Mouse (Mus musculus): ENCODE measurements at regions not wholly inside any gene's neighbourhood (a gene's known extent, or its start where the extent isn't known, plus 50 kb on each side); places are given as distances from the start of the nearest gene placed in this dataset.

DNA sequence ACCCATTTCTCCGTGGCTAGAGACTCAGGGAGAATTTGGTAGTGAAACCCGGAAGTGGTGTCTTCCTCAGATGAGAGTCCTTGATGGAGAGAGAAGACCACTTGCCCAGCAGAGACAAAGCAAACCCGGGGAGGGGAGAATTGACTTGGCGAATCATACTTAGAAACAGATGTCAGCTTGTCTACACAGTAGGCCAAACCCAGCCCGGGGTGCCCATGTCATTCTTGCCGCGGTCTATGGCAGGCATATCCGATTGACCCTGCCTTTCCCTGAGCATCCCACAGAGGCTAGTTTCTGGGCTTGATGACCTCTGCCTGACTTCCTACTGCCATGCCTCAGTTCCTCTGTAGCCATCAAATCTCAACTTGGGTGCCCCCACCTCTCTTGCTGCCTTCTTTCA is 226.4 kb upstream of the Tprg start:
- DNase-seq (ENCODE audit: low spot score): no peak
- Histone ChIP-seq H3K36me3 (no peaks in the 10 kb centered on the region), H3K9me3 (no peaks in the 10 kb centered on the region), H3K4me3 (no peak overlapping the region), H3K27ac (peak overlapping the region; percentile 95), H3K4me1 (replicated peaks) (peaks cover 24% of the 10 kb centered on the region), H3K27me3 (ENCODE audit: insufficient read depth, poor library complexity, severe bottlenecking) (peaks cover 55% of the 10 kb centered on the region)
- 77% methylated on average over 8 of the region's 8 CpGs for WGBS

- H3K27me3 ChIP-seq (ENCODE audit: insufficient read depth, poor library complexity, severe bottlenecking): peaks cover 47% of the 10 kb centered on the region
- no peaks in the 10 kb centered on the region for H3K36me3 ChIP-seq
- no peak overlapping the region for H3K4me3 ChIP-seq
- 78% methylated on average over 4 of the region's 4 CpGs for WGBS
- no peak overlapping the region for H3K27ac ChIP-seq
- DNase-seq (ENCODE audit: low spot score): no peak
- no peaks in the 10 kb centered on the region for H3K9me3 ChIP-seq
- peaks cover 24% of the 10 kb centered on the region for H3K4me1 ChIP-seq (replicated peaks)
Observed at GRCm38 (mm10) chr16:25061631-25062030, 225.0 kb upstream of the Tprg start.

DNA sequence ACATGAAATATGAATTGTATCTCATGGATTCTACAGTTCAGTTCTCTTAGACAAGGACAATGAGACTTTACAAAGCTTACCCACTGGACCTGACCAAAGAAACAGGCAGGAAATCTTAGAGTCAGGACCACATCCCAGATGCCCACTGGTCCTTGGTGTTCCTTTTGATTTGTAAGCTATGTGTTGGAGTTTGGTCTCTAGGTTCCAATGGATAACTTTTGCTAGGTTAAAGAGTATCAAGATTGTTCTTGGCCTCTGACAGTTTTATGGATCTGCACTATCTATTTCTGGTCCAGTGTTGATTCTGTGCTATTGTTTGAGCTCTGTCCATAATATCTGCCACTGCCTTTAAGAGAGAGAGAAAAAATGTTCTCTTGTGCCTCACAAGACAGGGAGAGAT is 222.6 kb upstream of the Tprg start:
- Histone ChIP-seq H3K9me3 (no peaks in the 10 kb centered on the region), H3K4me3 (no peak overlapping the region), H3K36me3 (no peaks in the 10 kb centered on the region), H3K27ac (no peak overlapping the region), H3K4me1 (replicated peaks) (peaks cover 13% of the 10 kb centered on the region), H3K27me3 (ENCODE audit: insufficient read depth, poor library complexity, severe bottlenecking) (peaks cover 32% of the 10 kb centered on the region)
- no peak for DNase-seq (ENCODE audit: low spot score)

GRCm38 (mm10) chr16:25064538-25064937 is 222.1 kb upstream of the Tprg start:
- peaks cover 9% of the 10 kb centered on the region for H3K4me1 ChIP-seq (replicated peaks)
- H3K9me3 ChIP-seq: no peaks in the 10 kb centered on the region
- no peak overlapping the region for H3K4me3 ChIP-seq
- H3K27me3 ChIP-seq (ENCODE audit: insufficient read depth, poor library complexity, severe bottlenecking): peaks cover 32% of the 10 kb centered on the region
- WGBS: 15% methylated on average over 4 of the region's 4 CpGs
- DNase-seq (ENCODE audit: low spot score): peak; percentile 86
- H3K27ac ChIP-seq: no peak overlapping the region
- H3K36me3 ChIP-seq: no peaks in the 10 kb centered on the region

GRCm38 (mm10) chr16:25066822-25067221 is 219.8 kb upstream of the Tprg start:
- H3K36me3 ChIP-seq: no peaks in the 10 kb centered on the region
- H3K27me3 ChIP-seq (ENCODE audit: insufficient read depth, poor library complexity, severe bottlenecking): peaks cover 16% of the 10 kb centered on the region
- H3K4me3 ChIP-seq: no peak overlapping the region
- H3K4me1 ChIP-seq (replicated peaks): no peaks in the 10 kb centered on the region
- no peak overlapping the region for H3K27ac ChIP-seq
- H3K9me3 ChIP-seq: no peaks in the 10 kb centered on the region
- no peak for DNase-seq (ENCODE audit: low spot score)
- 68% methylated on average over 7 of the region's 7 CpGs for WGBS

- WGBS: 52% methylated on average over 8 of the region's 8 CpGs
- peak; percentile 21 for DNase-seq (ENCODE audit: low spot score)
- Histone ChIP-seq H3K27me3 (ENCODE audit: insufficient read depth, poor library complexity, severe bottlenecking) (peaks cover 9% of the 10 kb centered on the region), H3K27ac (no peak overlapping the region), H3K36me3 (no peaks in the 10 kb centered on the region), H3K4me1 (replicated peaks) (no peaks in the 10 kb centered on the region), H3K9me3 (no peaks in the 10 kb centered on the region), H3K4me3 (no peak overlapping the region)
Observed at GRCm38 (mm10) chr16:25067276-25068249, 219.1 kb upstream of the Tprg start.

DNA sequence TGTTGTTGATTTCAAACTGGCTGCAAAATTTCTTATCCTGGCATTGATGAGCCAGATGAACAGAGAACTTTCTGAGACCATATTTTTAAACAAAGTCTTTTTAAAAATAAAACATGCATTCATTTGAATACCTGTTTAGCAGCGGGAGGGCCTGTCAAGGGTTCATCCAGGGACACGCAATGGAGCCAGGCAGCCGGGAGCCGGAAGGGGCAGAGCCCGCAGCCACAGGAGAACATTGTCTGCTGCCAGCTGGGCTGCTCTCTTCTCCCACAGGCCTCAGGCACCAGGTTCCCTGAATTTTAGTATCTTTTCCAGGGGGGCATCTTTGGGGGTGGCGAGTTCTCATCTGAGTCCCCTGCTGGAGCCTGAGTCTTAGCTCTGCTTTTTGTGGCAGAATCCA is 205.8 kb upstream of the Tprg start:
- DNase-seq (ENCODE audit: low spot score): no peak
- no peaks in the 10 kb centered on the region for H3K36me3 ChIP-seq
- no peak overlapping the region for H3K4me3 ChIP-seq
- H3K27ac ChIP-seq: no peak overlapping the region
- H3K9me3 ChIP-seq: no peaks in the 10 kb centered on the region
- 91% methylated on average over 6 of the region's 6 CpGs for WGBS
- no peaks in the 10 kb centered on the region for H3K27me3 ChIP-seq (ENCODE audit: insufficient read depth, poor library complexity, severe bottlenecking)
- H3K4me1 ChIP-seq (replicated peaks): no peaks in the 10 kb centered on the region

DNA sequence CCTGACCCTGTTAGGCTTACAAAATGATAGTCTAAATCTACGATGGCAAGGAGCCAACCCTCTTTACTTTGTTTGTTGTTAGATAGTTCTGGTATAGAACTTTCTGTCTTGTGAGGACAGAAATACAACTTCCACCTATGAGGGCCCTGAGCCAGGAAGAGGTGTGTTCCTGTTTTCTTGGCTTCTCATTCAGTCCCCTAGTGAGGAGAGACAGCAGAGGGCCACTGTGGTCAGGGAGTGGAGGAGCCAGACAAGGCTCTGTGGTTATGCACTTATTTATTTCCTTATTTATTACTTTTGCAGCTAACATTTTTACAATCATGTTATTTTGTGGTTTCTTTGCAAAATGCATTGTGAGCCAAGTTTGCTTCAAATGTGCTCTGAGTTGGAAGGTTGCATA is 202.9 kb upstream of the Tprg start:
- Histone ChIP-seq H3K27me3 (ENCODE audit: insufficient read depth, poor library complexity, severe bottlenecking) (no peaks in the 10 kb centered on the region), H3K9me3 (no peaks in the 10 kb centered on the region), H3K4me1 (replicated peaks) (no peaks in the 10 kb centered on the region), H3K4me3 (no peak overlapping the region), H3K36me3 (no peaks in the 10 kb centered on the region), H3K27ac (no peak overlapping the region)
- WGBS: 81% methylated on average over 1 of the region's 1 CpGs
- no peak for DNase-seq (ENCODE audit: low spot score)

- 82% methylated on average over 10 of the region's 10 CpGs for WGBS
- Histone ChIP-seq H3K4me3 (no peak overlapping the region), H3K27ac (no peak overlapping the region), H3K4me1 (replicated peaks) (peaks cover 4% of the 10 kb centered on the region; the same call in 1 of the 2 replicates), H3K27me3 (ENCODE audit: insufficient read depth, poor library complexity, severe bottlenecking) (no peaks in the 10 kb centered on the region), H3K9me3 (no peaks in the 10 kb centered on the region), H3K36me3 (no peaks in the 10 kb centered on the region)
- no peak for DNase-seq (ENCODE audit: low spot score)
Observed at GRCm38 (mm10) chr16:25087741-25088648, 198.6 kb upstream of the Tprg start.

DNA sequence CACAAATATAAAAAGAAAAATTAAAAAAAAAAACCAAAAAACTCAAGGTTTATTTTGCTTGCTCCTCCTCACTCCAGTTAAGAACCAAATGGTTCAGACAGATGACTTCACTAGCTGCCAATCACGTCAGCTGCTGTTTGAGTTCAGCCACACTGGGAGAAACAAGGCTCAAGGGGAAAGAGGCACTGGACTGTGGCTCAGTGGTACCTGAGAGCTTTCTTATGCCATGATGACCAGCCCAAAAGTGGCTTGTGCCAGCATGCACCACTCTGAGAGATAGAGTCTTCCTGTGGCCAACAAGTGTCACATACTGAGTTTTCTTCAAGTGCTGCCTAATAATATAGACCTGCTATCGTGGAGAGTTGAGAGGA is 198.0 kb upstream of the Tprg start:
- WGBS: 88% methylated on average over 2 of the region's 2 CpGs
- H3K4me1 ChIP-seq (replicated peaks): peaks cover 4% of the 10 kb centered on the region; the same call in 1 of the 2 replicates
- H3K27me3 ChIP-seq (ENCODE audit: insufficient read depth, poor library complexity, severe bottlenecking): no peaks in the 10 kb centered on the region
- H3K36me3 ChIP-seq: no peaks in the 10 kb centered on the region
- no peak for DNase-seq (ENCODE audit: low spot score)
- H3K9me3 ChIP-seq: no peaks in the 10 kb centered on the region
- no peak overlapping the region for H3K4me3 ChIP-seq
- no peak overlapping the region for H3K27ac ChIP-seq

DNA sequence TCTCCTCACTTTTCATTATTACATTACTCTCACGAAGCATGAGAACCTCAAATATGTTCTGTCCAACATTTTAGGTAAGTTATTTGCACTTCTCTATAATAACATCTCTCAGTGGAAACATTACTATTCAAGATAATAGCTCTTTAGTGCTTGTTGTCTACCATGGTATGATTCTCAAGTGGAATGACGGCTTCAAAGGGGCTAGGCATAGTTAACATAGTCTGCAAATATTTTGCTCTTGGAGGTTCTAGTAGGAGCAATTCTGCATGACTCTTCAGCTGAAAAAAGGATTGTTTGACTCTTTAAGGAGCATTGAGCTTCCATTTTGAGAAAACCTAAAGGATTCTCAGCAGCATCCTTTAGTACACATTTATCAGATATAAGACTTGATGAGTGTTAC is 182.5 kb upstream of the Tprg start:
- no peaks in the 10 kb centered on the region for H3K27me3 ChIP-seq (ENCODE audit: insufficient read depth, poor library complexity, severe bottlenecking)
- 88% methylated on average over 2 of the region's 2 CpGs for WGBS
- H3K9me3 ChIP-seq: peaks cover 5% of the 10 kb centered on the region; the same call in 1 of the 2 replicates
- H3K4me3 ChIP-seq: no peak overlapping the region
- no peak for DNase-seq (ENCODE audit: low spot score)
- no peaks in the 10 kb centered on the region for H3K36me3 ChIP-seq
- H3K4me1 ChIP-seq (replicated peaks): peaks cover 11% of the 10 kb centered on the region; the same call in 1 of the 2 replicates
- no peak overlapping the region for H3K27ac ChIP-seq

DNA sequence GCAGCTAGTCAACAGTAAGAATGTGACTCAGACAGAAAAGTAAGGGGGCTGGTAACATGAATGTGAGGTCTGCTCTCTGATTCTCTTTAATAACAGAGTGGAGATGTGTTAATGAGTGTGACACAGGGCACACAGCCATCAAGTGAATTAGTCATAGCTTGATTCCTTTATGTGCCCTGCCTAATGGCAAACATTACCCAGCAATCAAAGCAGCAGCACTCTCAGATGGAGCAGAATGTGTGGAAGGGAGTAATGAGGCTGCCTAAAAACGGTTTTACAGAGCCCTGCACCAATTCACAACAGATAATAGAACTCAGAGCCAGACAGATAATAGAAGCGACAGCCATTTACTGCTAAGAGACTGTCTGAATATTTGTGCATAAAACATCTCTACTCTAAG is 182.0 kb upstream of the Tprg start:
- DNase-seq (ENCODE audit: low spot score): no peak
- 39% methylated on average over 2 of the region's 2 CpGs for WGBS
- no peaks in the 10 kb centered on the region for H3K36me3 ChIP-seq
- H3K27ac ChIP-seq: no peak overlapping the region
- no peaks in the 10 kb centered on the region for H3K27me3 ChIP-seq (ENCODE audit: insufficient read depth, poor library complexity, severe bottlenecking)
- no peak overlapping the region for H3K4me3 ChIP-seq
- peaks cover under 1% of the 10 kb centered on the region; the same call in 1 of the 2 replicates for H3K9me3 ChIP-seq
- peaks cover 11% of the 10 kb centered on the region; the same call in 1 of the 2 replicates for H3K4me1 ChIP-seq (replicated peaks)

GRCm38 (mm10) chr16:25140164-25140563 is 146.5 kb upstream of the Tprg start:
- WGBS: 93% methylated on average over 4 of the region's 4 CpGs
- no peaks in the 10 kb centered on the region for H3K9me3 ChIP-seq
- H3K4me1 ChIP-seq (replicated peaks): no peaks in the 10 kb centered on the region
- no peaks in the 10 kb centered on the region for H3K27me3 ChIP-seq (ENCODE audit: insufficient read depth, poor library complexity, severe bottlenecking)
- H3K36me3 ChIP-seq: no peaks in the 10 kb centered on the region
- no peak overlapping the region for H3K4me3 ChIP-seq
- DNase-seq (ENCODE audit: low spot score): no peak
- H3K27ac ChIP-seq: no peak overlapping the region
